Mouse (Mus musculus) splenic B cell, adult 2 months (primary cell): Measurements from ENCODE around the gene Atg7.

ENCODE experiments used
- DNase-seq: peaks from one replicate; pipeline ENCODE4 v3.0.0-alpha.2; 2011; ENCODE audit warnings: low read depth, low spot score
- H3K27me3 ChIP-seq: 2 replicates; pipeline ENCODE4 v1.6.1; 2012; ENCODE audit warnings: mild to moderate bottlenecking, low read length, moderate library complexity, mixed read lengths; ENCODE audit not compliant: control insufficient read depth, poor library complexity, insufficient read depth, severe bottlenecking
- H3K36me3 ChIP-seq: 2 replicates; pipeline ENCODE4 v1.6.1; 2012; ENCODE audit warnings: mild to moderate bottlenecking, low read length, moderate library complexity, mixed read lengths; ENCODE audit not compliant: control insufficient read depth, poor library complexity, insufficient read depth, severe bottlenecking

Atg7 gene

DNA sequence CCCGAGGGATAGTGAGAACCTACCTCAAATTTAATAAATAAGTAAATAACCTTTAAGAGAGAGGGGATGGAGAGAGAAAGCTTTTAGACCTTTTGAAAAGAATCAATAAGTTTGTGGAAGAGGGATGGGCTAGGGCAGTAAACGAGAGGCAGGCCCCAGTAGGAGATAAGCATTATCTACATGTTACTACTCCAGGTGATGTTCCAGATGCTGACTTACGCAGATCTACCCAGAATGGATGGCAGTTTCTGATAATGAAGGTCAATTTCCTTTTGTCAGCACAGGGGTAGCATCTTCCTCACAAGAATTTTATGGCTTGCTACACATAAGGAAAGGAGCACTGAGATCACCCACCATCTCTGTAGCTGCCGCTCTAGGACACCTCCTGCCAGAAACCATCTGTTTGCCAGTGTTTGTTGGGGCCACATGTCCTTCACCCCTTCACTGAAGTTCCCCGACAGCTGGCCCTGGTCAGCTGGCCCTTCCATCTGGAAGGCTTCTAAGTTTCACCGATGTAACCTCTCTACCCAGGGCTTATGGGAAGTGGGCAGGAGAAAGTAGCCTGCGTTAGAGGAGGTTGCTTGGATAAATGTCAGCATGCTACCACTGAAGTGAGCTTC lies 152.9 kb downstream of the Atg7 start:
- H3K27me3 ChIP-seq, result no peaks in the 10 kb centered on the region
- no peaks in the 10 kb centered on the region; the same call in 1 of the 2 replicates for H3K36me3 ChIP-seq
- DNase-seq, result no peak

DNA sequence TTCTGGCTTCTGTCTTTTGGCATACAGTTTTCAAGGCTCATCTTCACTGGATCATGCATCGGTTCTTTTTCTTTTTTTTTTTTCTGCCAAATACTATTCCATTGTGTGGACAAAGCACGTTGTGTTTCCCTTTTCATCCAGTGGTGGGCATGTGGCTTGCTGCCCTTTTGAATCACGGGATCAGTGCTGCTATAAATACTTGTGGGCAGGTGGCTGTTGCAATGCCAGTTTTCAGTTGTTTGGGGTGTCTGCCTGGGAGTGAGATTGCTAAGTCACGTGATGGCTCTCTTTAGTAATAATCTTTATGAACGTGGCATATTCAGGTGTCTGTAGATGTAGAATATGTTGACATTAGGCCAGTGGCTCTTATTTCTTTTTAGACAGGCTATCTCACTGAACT lies 155.0 kb downstream of the Atg7 start:
- Histone ChIP-seq H3K27me3 (no peaks in the 10 kb centered on the region), H3K36me3 (no peaks in the 10 kb centered on the region; the same call in 1 of the 2 replicates)

DNA sequence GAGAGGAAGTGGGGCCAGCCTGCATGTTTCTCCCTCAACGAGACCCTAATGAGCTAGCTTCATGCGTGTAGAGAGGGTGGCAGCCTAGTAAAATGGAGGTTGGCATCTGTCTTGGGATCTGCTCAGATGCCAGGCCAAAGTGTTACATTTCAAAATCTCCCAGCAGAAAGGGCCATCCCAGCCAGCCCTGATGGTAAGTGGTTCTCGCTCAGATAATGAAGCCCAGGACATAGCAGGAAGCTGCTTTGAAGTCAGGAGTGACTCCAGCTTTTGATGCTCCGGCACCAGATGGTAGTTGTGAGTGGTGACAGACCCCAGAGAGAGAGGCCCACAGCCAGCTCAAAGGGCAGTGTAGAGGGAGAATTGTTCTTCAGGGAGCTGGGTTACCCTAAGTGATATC lies 155.8 kb downstream of the Atg7 start:
- no peak for DNase-seq
- no peaks in the 10 kb centered on the region for H3K27me3 ChIP-seq
- no peaks in the 10 kb centered on the region; the same call in 1 of the 2 replicates for H3K36me3 ChIP-seq

More for the DNA sequence above, 155.0 kb downstream of the Atg7 start:
- DNase-seq, result no peak

GRCm38 (mm10) chr6:114800291-114800965 lies 157.5 kb downstream of the Atg7 start:
- no peak for DNase-seq

DNA sequence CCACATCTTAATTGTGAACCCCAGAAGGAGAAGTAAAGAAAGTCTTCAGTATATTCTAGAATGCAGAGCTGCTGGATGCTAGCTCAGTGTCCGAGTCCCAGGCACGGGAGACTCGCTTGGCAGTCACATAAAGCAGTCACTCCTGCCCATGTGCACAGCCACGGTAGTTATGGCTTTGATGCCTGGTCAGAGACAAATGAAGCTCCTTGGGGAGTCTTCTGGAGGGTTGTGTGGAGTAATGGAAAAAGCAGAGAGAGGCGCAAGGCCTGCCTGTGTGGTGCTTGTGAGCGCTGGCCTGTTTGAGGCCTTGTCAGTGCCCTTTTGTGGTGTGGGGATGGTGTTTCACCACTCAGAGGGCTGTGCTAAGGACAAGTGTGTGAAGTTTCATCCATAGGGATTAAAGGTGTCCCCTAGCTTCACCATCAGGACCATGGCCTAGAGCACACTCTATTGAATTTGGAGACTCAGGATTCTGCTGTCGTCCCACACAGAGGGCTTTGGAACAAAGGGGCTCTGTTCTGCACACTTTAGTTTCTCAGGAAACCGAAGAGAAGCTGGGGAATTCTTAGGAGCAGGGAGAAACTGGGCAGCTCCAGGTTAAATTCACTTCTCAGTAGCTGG lies 161.1 kb downstream of the Atg7 start:
- no peak for DNase-seq
- Histone ChIP-seq H3K27me3 (no peaks in the 10 kb centered on the region), H3K36me3 (no peaks in the 10 kb centered on the region)

More at GRCm38 (mm10) chr6:114800291-114800965, 157.5 kb downstream of the Atg7 start:
- Histone ChIP-seq H3K36me3 (no peaks in the 10 kb centered on the region), H3K27me3 (no peaks in the 10 kb centered on the region)

DNA sequence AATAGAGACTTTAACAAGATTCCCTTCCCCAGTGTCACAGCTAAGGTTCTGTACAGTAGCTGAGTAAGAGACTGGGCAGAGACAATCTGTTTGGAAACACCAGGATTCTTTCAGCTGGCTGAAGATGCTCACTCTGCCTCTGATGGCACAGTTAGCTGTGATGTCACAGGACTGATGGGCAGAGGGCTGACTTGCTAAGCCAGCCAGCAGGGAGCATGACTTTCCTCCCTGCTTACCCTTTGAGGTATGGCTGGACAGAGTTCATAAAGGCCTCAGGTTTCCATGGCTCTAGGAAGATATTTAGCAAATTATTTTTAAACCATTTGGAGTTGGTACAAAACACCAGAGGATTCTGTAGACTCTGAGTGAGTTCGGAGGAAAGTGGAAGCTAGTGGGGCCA lies 162.0 kb downstream of the Atg7 start:
- Histone ChIP-seq H3K27me3 (no peaks in the 10 kb centered on the region), H3K36me3 (no peaks in the 10 kb centered on the region)
- no peak for DNase-seq

DNA sequence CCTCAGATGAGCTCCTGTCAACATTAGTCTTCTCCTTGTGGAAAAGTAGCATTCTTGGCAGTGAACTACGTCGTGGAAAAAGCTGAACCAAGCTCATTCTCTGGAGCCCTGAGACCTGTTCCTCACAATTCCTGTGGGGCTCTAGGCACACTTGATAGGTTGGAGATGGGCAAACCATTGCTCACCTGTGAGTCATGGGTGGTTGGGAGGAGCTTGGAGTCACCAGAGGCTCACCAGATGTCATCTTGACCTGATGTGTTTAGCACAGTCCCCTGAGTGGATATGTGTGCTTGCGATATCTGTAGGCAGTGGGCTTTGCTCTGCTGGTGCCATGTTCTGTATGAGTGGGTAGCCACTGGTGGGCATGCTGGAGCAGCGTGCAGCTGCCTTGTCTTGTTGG lies 163.0 kb downstream of the Atg7 start:
- Histone ChIP-seq H3K27me3 (no peaks in the 10 kb centered on the region), H3K36me3 (no peaks in the 10 kb centered on the region)
- no peak for DNase-seq

GRCm38 (mm10) chr6:114807474-114807873 lies 164.6 kb downstream of the Atg7 start:
- Histone ChIP-seq H3K27me3 (no peaks in the 10 kb centered on the region), H3K36me3 (no peaks in the 10 kb centered on the region)
- DNase-seq, result no peak

GRCm38 (mm10) chr6:114808654-114809430 lies 165.9 kb downstream of the Atg7 start:
- DNase-seq, result no peak
- H3K27me3 ChIP-seq, result no peaks in the 10 kb centered on the region
- H3K36me3 ChIP-seq, result no peaks in the 10 kb centered on the region

DNA sequence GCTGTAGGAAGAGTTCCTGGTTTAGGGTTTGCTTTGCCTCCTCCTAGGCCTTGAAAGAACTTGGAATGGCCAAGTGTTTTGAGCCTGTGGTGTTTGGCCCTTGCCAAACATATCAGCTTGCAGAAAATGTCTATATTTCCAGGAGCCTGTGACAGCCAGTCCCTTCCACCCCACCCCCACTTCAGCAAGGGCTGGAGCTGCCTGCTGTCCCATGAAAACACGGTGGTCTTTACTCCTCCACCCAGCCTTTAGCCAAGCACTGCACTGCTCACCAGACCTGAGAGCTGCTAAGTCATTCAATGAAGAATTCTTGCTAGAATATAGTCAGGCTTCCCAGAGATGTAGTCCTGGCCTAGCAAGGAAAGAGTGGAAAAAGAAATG lies 166.5 kb downstream of the Atg7 start:
- no peak for DNase-seq
- H3K27me3 ChIP-seq, result no peaks in the 10 kb centered on the region
- H3K36me3 ChIP-seq, result no peaks in the 10 kb centered on the region

DNA sequence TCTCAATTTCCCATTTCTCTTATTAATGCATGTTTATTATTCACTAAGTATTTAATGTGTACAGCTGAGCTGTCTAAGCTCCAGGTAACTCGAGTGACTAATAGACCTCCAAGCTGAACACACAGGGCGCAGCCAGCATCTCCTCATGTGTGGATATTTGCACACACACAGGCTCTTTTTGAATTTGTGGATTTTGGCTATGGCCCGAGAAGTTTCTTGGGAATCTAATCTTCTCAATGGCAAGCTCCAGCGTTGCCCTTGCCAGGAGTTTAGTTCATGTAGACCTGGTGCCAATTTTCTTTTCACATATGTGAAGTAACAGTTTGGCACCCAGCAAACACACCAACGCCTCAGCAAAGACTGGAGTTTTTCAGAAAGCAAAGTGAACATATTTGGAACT lies 169.4 kb downstream of the Atg7 start:
- H3K27me3 ChIP-seq, result no peaks in the 10 kb centered on the region
- DNase-seq, result no peak
- H3K36me3 ChIP-seq, result no peaks in the 10 kb centered on the region

DNA sequence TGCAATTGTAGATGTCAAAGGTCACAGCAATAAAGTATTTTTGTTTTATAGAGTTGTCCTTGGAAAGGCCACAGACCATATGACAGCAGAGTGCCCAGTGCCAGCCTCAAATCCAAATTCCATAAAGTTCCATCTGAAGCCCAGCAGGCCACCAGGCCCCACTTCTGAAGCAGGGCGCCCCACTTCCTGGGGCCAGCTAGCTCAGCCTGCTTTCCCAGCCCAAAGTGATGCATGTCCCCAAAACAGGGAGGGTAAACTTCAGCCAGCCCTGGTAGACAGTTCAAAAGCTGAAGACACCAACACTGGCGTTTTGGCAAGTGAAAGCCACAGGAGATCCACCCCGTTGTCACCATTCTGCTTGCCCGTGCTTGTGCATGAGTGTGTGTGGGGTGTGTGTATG lies 169.9 kb downstream of the Atg7 start:
- no peaks in the 10 kb centered on the region for H3K27me3 ChIP-seq
- no peak for DNase-seq

DNA sequence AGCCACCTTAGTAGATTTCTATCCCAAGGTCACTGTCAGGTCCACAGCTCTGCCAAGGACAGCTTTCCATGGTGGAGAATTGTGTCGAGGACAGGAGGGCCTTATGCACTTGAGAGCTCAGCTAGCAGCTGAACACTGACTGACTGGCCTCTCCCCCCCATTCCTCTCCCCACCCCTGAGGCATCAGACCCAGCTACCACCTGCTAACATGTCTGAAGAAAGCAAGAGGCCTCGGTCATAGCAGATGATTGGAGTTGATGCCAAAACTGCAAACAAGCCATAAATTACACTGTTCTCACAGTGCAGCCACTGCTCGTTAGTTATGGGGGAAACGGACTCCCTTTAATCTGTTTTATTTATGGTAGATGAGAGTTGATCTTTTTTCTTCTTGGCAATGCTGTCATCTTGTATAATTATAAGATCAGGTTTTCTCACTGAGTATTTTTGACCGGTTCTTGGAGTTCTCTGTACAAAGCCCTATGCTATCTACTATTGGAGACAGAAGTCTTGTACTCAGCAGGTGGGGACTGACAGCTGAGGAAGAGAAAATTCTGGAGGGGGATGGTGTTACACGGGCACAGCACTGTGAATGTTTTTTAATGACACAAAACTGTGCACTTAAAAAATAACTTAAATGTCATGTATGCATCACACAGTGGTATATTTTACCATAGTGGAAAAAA lies 171.4 kb downstream of the Atg7 start:
- no peak for DNase-seq
- Histone ChIP-seq H3K27me3 (no peaks in the 10 kb centered on the region), H3K36me3 (no peaks in the 10 kb centered on the region)

More for the DNA sequence above, 169.9 kb downstream of the Atg7 start:
- H3K36me3 ChIP-seq, result no peaks in the 10 kb centered on the region

GRCm38 (mm10) chr6:114814882-114815650 lies 172.2 kb downstream of the Atg7 start:
- no peaks in the 10 kb centered on the region for H3K27me3 ChIP-seq
- peak; percentile 47 for DNase-seq
- H3K36me3 ChIP-seq, result no peaks in the 10 kb centered on the region
